Mouse (Mus musculus): ENCODE measurements around the gene Fubp1. TPM values are rescaled to one million over a fixed set of nuclear protein-coding genes. Genes with fewer than 3 reads are reported as not detected.
"Not testable (repeated sequence)": the region's sequence is repeated elsewhere in the genome, so short reads cannot be mapped to it uniquely, and the experiment has no call there.

Fubp1 gene
- polyA plus RNA-seq, 1 experiment from 2014 or later: 424 TPM

DNA sequence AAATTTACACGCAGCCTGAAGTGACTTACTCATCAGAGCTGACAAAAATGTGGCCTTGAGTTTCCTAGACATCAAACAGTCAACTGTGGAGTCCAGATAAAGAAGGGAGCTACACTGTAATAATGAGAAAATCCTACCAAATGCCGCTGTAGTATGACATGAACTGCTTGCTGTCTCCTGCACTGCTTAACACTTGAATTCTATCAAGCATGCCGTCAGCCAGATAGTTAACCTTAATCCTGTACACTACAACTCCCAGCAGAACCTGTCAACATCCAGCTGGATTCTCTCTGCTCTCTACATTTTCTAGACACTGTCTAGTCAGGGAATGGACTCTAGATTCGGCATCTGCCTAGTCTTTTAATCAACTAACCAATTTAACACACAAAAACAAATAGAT, 20.9 kb upstream of the Fubp1 start:
- H3K27ac ChIP-seq (ENCODE audit: low read depth, low read length): no peak overlapping the region
- H3K4me3 ChIP-seq (ENCODE audit: low read depth, low read length): no peak overlapping the region

DNA sequence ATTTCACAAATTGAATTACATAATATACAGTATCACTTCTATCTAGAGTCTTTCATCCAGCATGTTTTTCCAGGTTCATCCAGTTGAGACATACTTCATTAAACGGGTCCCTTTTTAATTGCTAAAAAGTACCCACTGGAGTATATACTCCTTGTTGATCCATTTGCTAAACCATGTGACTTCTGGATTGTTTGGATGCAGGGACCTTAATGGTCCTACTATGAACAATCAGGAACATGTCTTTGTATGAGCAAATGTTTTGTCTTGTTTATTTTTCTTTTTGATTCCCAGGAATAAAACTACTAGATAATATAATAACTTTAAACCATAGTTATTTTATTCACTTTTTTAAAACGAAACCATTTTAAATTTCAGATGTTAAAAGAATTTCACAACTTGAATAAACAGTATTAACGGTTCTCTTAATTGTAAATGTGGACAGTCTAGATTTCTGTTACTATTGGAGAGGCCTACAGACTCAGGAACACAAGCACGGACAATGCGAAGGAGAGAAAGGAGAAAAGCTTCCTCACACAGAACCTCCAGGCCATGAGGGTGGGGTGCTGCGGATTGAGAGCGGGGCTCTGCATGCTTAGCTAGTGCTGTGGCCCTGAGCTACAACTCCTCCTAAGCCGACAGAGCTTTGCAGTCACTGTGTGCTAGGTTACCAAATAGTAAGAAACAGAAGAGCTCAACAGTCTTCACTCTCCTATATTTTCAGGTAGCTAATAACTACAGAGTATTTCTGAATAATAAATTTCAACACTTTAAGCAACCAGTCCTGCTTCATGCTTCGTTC, 19.3 kb upstream of the Fubp1 start:
- Histone ChIP-seq H3K4me3 (ENCODE audit: low read depth, low read length) (no peak overlapping the region), H3K27me3 (ENCODE audit: control insufficient read depth, insufficient read depth, low read length) (no peaks in the 10 kb centered on the region), H3K9ac (ENCODE audit: low read depth, low read length) (no peak overlapping the region), H3K4me2 (replicated peaks; ENCODE audit: low read depth, low read length) (no peak overlapping the region), H3K9me3 (ENCODE audit: control insufficient read depth, low read length) (no peaks in the 10 kb centered on the region), H3K27ac (ENCODE audit: low read depth, low read length) (no peak overlapping the region), H3K36me3 (ENCODE audit: control insufficient read depth, insufficient read depth, low read length) (no peaks in the 10 kb centered on the region), H3K4me1 (replicated peaks; ENCODE audit: control insufficient read depth, insufficient read depth, low read length) (no peaks in the 10 kb centered on the region)
- ATAC-seq (ENCODE audit: low FRiP score): no peak
- WGBS: 85% methylated on average over 9 of the region's 9 CpGs
- no peak for DNase-seq (ENCODE audit: low spot score)

More for the DNA sequence above, 20.9 kb upstream of the Fubp1 start:
- WGBS: 81% methylated on average over 4 of the region's 4 CpGs
- Histone ChIP-seq H3K27me3 (ENCODE audit: control insufficient read depth, insufficient read depth, low read length) (no peaks in the 10 kb centered on the region), H3K9ac (ENCODE audit: low read depth, low read length) (no peak overlapping the region), H3K36me3 (ENCODE audit: control insufficient read depth, insufficient read depth, low read length) (no peaks in the 10 kb centered on the region), H3K4me2 (replicated peaks; ENCODE audit: low read depth, low read length) (no peak overlapping the region), H3K4me1 (replicated peaks; ENCODE audit: control insufficient read depth, insufficient read depth, low read length) (no peaks in the 10 kb centered on the region), H3K9me3 (ENCODE audit: control insufficient read depth, low read length) (no peaks in the 10 kb centered on the region)
- ATAC-seq (ENCODE audit: low FRiP score): no peak
- DNase-seq (ENCODE audit: low spot score): no peak

DNA sequence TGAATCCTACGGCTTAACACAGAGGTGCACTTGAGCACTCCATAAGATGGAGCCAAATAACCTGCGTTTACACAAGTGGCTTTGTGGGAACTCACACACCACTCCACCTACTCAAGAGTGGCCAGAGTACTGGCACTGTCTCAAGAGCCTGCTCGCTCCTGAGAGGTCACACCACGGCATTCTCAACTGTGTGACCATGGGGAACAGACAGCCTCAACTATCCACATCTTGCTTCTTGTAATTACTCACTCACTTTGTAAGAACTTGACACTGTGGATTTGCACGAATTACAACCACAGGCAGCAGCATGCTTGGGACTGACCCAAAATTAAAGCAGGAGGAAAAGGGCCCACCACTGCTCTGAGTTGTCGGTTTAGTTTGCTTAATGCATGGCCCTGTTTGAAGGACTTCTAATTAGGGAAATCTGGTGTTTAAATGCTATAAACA, 18.4 kb upstream of the Fubp1 start:
- ATAC-seq (ENCODE audit: low FRiP score): no peak
- Histone ChIP-seq H3K9me3 (ENCODE audit: control insufficient read depth, low read length) (no peaks in the 10 kb centered on the region), H3K27me3 (ENCODE audit: control insufficient read depth, insufficient read depth, low read length) (no peaks in the 10 kb centered on the region), H3K36me3 (ENCODE audit: control insufficient read depth, insufficient read depth, low read length) (no peaks in the 10 kb centered on the region), H3K4me2 (replicated peaks; ENCODE audit: low read depth, low read length) (peak overlapping the region; percentile 22; the same call in 1 of the 2 replicates), H3K9ac (ENCODE audit: low read depth, low read length) (0 out of 2 replicates have a peak overlapping the region, but pooled peaks have one; percentile 20), H3K27ac (ENCODE audit: low read depth, low read length) (no peak overlapping the region), H3K4me3 (ENCODE audit: low read depth, low read length) (peak overlapping the region; percentile 20), H3K4me1 (replicated peaks; ENCODE audit: control insufficient read depth, insufficient read depth, low read length) (no peaks in the 10 kb centered on the region)
- 41% methylated on average over 6 of the region's 6 CpGs for whole genome bisulfite sequencing
- peak; percentile 25 for DNase-seq (ENCODE audit: low spot score)

DNA sequence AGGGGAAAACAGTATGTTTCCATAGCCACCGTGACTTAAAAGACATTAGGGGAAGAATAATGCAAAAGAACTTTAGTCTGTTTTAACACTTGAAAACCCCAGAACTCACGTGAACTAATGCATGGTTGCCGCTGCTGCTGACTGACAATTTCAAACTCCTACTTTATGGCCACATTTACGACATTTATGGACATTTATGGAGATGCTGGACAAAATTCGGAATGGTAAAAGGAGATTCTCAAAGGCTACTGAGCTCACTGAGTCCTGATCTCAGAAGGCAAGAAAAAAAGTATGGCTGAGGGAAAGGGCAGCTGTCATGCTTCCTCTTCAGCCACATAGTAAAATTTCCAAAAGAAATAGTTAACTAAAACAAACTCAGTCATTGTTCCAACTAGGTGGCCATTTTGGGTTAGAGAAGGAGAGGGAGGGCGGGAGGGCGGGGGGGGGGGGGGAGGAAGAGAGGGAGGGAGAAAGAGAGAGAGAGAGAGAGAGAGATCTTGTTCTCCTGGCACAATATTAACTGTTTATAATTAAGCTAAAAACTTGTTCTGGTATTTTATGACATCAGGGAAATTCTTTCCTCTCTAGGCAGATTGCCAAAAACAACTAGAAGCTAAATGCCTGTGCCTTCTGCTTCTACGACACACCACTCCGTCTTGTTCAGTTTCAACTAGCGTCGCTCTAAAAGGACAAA, 17.8 kb upstream of the Fubp1 start:
- ATAC-seq (ENCODE audit: low FRiP score): no peak
- no peaks in the 10 kb centered on the region for H3K9me3 ChIP-seq (ENCODE audit: control insufficient read depth, low read length)
- H3K9ac ChIP-seq (ENCODE audit: low read depth, low read length): no peak overlapping the region
- no peaks in the 10 kb centered on the region for H3K27me3 ChIP-seq (ENCODE audit: control insufficient read depth, insufficient read depth, low read length)
- H3K36me3 ChIP-seq (ENCODE audit: control insufficient read depth, insufficient read depth, low read length): no peaks in the 10 kb centered on the region
- H3K4me1 ChIP-seq (replicated peaks; ENCODE audit: control insufficient read depth, insufficient read depth, low read length): no peaks in the 10 kb centered on the region
- 59% methylated on average over 10 of the region's 11 CpGs for WGBS
- no peak overlapping the region for H3K27ac ChIP-seq (ENCODE audit: low read depth, low read length)
- peak; percentile 25 for DNase-seq (ENCODE audit: low spot score)
- H3K4me3 ChIP-seq (ENCODE audit: low read depth, low read length): peak overlapping the region; percentile 20
- peak overlapping the region; percentile 22; the same call in 1 of the 2 replicates for H3K4me2 ChIP-seq (replicated peaks; ENCODE audit: low read depth, low read length)

DNA sequence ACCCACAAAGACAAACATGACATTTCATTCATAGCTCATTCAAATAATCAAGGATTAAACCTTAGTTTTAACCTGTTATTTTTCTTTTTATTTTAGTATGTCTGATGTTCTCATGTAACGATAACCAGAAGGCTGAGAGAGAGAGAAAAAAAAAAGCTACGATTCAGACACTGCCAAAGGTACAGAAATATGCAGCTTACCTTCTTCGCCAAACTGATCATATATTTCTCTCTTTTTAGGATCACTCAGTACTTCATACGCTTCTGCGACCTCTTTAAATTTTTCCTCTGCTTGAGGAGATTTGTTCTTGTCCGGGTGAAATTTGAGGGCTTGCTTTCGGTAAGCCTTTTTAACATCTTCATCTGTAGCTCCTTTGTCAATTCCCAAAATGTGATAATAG, 17.0 kb upstream of the Fubp1 start:
- no peaks in the 10 kb centered on the region for H3K9me3 ChIP-seq (ENCODE audit: control insufficient read depth, low read length)
- peak overlapping the region; percentile 28 for H3K4me2 ChIP-seq (replicated peaks; ENCODE audit: low read depth, low read length)
- no peaks in the 10 kb centered on the region for H3K27me3 ChIP-seq (ENCODE audit: control insufficient read depth, insufficient read depth, low read length)
- DNase-seq (ENCODE audit: low spot score) (no peak), ATAC-seq (ENCODE audit: low FRiP score) (0 out of 2 replicates have a peak, but pooled peaks have one; percentile 31)
- no peak overlapping the region for H3K27ac ChIP-seq (ENCODE audit: low read depth, low read length)
- H3K4me3 ChIP-seq (ENCODE audit: low read depth, low read length): peak overlapping the region; percentile 37
- 26% methylated on average over 7 of the region's 7 CpGs for WGBS
- no peaks in the 10 kb centered on the region for H3K4me1 ChIP-seq (replicated peaks; ENCODE audit: control insufficient read depth, insufficient read depth, low read length)
- no peaks in the 10 kb centered on the region for H3K36me3 ChIP-seq (ENCODE audit: control insufficient read depth, insufficient read depth, low read length)
- peak overlapping the region; percentile 8; the same call in 1 of the 2 replicates for H3K9ac ChIP-seq (ENCODE audit: low read depth, low read length)

DNA sequence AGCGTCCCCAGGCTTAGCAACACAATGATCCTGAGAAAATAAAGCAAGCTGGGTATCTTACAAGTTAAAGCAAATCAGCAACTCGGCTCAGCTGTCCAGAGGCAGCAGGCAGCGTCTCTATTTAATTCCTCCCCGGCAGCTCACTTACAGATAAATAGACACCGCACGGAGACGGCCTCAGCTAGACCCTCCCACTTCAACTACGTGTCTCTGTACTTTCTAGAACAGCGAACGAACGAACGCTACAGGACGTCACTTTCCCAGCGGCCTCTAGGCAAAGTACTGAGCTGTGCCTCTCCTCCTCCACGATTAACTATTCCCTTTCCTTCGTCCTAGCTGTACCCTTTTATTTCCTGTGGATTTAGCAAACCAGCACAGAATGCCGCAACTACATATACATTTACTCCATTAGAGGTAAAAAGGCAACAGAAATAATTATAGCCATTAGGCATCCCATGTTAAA, 16.6 kb upstream of the Fubp1 start:
- DNase-seq (ENCODE audit: low spot score) (peak; percentile 81), ATAC-seq (ENCODE audit: low FRiP score) (peak; percentile 96)
- Histone ChIP-seq H3K9ac (ENCODE audit: low read depth, low read length) (peak overlapping the region; percentile 8; the same call in 1 of the 2 replicates), H3K27me3 (ENCODE audit: control insufficient read depth, insufficient read depth, low read length) (no peaks in the 10 kb centered on the region), H3K4me1 (replicated peaks; ENCODE audit: control insufficient read depth, insufficient read depth, low read length) (no peaks in the 10 kb centered on the region), H3K27ac (ENCODE audit: low read depth, low read length) (no peak overlapping the region), H3K9me3 (ENCODE audit: control insufficient read depth, low read length) (no peaks in the 10 kb centered on the region), H3K4me3 (ENCODE audit: low read depth, low read length) (peak overlapping the region; percentile 37), H3K36me3 (ENCODE audit: control insufficient read depth, insufficient read depth, low read length) (no peaks in the 10 kb centered on the region), H3K4me2 (replicated peaks; ENCODE audit: low read depth, low read length) (peak overlapping the region; percentile 28)
- WGBS: 2% methylated on average over 17 of the region's 17 CpGs

DNA sequence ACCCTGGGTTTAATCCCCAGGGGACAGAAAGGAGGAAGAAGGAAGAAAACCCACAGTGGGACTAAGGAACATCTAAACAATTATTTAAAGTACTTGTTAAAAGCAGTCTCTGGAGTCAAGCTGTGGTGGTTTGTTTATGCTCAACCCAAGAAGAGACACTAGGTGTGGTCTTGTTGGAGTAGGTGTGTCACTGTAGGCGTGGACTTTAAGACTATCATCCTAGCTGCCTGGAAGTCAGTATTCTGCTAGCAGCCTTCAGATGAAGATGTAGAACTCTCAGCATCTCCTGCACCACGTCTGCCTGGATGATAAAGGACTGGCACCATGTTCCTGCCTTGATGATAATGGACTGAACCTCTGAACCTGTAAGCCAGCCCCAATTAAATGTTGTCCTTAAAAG, 13.0 kb upstream of the Fubp1 start:
- DNase-seq (ENCODE audit: low spot score); H3K27ac ChIP-seq (ENCODE audit: low read depth, low read length); H3K27me3 ChIP-seq (ENCODE audit: control insufficient read depth, insufficient read depth, low read length); ATAC-seq (ENCODE audit: low FRiP score); H3K4me2 ChIP-seq (replicated peaks; ENCODE audit: low read depth, low read length); H3K4me3 ChIP-seq (ENCODE audit: low read depth, low read length); H3K9ac ChIP-seq (ENCODE audit: low read depth, low read length); H3K4me1 ChIP-seq (replicated peaks; ENCODE audit: control insufficient read depth, insufficient read depth, low read length); H3K36me3 ChIP-seq (ENCODE audit: control insufficient read depth, insufficient read depth, low read length); H3K9me3 ChIP-seq (ENCODE audit: control insufficient read depth, low read length): not testable (repeated sequence)
- WGBS: 34% methylated on average over 2 of the region's 2 CpGs

DNA sequence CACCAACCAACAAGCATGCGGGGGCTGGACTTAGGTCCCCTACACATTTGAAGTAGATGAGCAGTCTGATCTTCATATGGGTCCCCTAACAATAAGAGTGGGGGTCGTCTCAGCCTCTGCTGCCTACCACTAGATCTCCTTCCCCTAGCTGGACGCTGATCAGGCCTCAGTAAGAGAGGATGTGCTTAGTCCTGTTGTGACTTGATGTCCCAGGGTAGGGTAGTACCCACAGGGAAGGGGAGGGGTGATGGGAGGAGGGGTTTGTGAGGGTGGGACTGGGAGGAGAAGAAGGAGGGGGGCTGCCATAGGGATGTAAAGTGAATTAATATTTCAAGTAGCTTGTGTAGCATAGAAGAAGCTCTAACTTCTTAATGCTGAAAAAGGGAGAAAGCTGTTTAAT, 11.1 kb upstream of the Fubp1 start:
- no peaks in the 10 kb centered on the region for H3K9me3 ChIP-seq (ENCODE audit: control insufficient read depth, low read length)
- no peaks in the 10 kb centered on the region for H3K27me3 ChIP-seq (ENCODE audit: control insufficient read depth, insufficient read depth, low read length)
- DNase-seq (ENCODE audit: low spot score) (no peak), ATAC-seq (ENCODE audit: low FRiP score) (no peak)
- no peak overlapping the region for H3K9ac ChIP-seq (ENCODE audit: low read depth, low read length)
- H3K27ac ChIP-seq (ENCODE audit: low read depth, low read length): no peak overlapping the region
- H3K4me1 ChIP-seq (replicated peaks; ENCODE audit: control insufficient read depth, insufficient read depth, low read length): no peaks in the 10 kb centered on the region
- H3K36me3 ChIP-seq (ENCODE audit: control insufficient read depth, insufficient read depth, low read length): no peaks in the 10 kb centered on the region
- no peak overlapping the region for H3K4me3 ChIP-seq (ENCODE audit: low read depth, low read length)
- no peak overlapping the region for H3K4me2 ChIP-seq (replicated peaks; ENCODE audit: low read depth, low read length)
- WGBS: 74% methylated on average over 3 of the region's 3 CpGs
